Mouse (Mus musculus) lung, postnatal 25 days (tissue): Measurements from ENCODE around the gene Prss40.
A peak's percentile ranks its signal among the peaks of the same experiment; 100 is the strongest.

Experiments used
- DNase-seq: peaks from one replicate; pipeline ENCODE4 v3.0.0; 2022; ENCODE audit warnings: low spot score

The Prss40 gene

DNA sequence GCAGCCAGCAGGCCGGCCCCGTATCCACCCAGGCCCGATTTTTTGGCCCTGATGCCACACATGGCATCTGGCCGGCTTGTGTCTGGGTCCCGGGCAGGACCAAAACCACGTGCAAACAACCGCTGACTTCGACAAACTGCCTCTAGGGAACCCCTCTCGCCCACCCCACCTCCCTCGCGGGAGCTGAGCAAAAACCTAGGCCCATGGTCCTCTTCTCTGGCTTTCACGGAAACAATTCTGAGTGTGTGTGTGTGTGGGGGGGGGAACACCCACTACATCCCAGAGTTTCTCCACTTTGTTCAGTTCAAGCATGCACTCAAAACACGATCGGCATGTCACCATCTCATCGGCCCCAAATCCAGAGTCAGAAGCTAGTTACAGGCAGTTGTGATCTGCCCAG, at the start of gene Prss40:
Prss40 (minus strand) TSS at position 101 of the 400 bp plus-strand sequence.
- DNase-seq: no peak

- peak; percentile 39 for DNase-seq
These were observed 41.6 kb upstream of the Prss40 start for GRCm38 (mm10) chr1:34602363-34602762.

- DNase-seq: no peak
These were observed 40.7 kb upstream of the Prss40 start for GRCm38 (mm10) chr1:34601323-34602047.

DNA sequence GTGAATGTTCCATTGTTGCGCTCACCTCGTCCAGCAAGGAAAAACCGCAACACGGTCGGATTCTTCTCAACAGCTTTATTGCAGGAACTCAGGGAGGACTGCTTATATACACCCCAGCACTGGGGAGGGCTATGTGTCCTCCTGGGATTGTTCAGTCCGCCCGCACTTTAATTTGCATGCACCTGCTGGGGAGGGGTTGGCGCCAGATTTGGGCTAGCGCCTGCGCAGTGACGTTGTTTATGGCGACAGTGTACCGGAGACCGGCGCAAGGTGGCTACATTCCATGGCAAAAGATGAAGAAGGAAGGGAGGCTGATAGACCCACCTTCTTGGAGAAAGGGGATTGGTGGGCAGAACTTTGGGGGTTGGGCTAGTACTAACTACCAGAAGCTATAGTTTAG, 39.3 kb upstream of the Prss40 start:
- no peak for DNase-seq

DNA sequence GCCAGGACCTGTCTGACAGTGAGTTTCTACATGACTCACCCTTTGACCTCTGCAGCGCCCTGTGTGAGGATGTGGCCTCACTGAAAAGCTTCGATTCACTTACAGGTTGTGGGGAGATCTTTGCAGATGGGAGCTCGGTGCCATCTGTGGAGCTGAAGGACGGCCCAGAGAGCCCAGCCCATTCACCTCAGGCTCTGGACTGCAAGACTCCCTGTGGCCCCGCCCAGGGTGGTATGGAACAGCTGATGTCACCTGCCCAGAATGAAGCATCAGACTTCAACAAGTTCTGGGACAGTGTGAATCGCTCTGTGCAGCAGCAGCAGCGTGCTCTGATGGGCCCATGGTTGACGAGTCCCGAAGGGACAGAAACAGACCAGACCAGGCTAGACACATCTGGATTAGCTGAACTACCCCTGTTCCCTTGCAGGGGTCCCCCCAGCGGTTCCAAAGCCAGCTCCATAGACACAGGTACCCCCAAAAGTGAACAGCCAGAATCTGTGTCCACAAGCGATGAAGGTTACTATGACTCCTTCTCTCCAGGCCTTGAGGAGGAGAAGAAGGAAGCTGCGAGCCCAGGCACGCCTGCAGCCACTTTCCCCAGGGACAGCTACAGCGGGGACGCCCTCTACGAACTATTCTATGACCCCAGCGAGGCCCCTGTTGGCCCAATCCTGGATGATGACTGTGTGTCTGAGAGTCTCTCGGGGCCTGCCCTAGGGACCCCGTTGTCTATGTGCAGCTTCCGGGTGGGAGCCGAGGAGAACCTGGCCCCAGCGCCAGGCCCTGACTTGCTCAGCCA, 26.8 kb upstream of the Prss40 start:
- DNase-seq: no peak

DNA sequence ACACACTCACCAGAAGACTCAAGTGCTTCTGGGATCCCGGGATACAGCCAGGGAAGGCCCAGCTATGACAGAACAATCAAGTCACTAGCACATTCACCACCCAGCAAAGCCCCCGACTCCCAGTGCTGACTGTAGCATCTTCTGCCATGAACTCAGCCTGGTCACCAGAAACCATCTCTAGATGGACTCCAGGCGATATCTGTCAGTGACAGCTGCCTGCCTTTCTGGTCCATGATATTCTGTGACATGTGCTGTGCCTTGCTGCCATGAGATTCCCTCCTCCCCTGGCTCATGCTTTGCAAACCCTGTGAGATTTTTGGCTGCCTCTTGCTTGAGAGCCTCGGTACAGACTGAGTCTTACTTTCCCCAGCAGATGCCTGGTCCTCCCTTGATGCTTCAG, 24.0 kb upstream of the Prss40 start:
- no peak for DNase-seq

DNA sequence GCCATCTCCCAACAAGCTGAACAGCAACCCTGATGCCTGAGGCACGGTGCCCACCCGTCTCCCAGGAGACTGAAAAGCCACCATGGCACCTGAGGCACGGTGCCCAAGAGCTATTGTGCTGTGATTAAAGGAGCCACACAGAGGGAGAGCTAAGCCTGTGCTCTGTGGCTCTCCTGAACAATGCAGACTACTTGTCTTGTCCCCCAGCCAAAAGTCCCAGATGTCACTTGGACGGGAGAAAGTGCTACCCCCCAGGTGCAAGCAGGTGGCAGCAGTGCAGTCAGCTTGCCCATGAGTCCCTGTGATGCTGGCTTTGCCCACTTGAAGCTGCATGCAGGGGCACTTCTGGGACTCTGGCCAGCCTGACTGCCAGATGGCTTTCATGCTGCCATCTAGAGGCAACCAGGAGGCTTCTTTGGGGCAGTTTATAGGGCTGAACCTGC, 23.1 kb upstream of the Prss40 start:
- DNase-seq: no peak

DNA sequence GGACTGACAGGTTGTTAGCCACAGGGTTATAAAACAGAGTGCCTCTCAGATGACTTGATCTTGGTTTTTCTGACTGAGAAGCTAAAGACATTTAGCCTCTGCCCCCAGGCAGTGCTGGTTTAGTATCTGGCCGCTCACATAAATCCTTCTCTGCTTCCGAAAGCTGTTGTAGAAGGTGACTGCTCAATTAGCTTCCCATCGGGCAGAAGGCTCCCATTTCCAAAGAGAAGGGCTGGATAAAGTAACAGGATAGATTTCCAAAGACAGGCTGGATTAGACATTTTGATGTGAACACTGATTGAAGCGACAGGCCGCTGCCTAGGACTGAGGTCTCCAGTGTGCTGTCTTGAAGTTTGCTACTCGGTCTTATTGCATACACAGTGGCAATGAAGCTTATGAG, 21.5 kb upstream of the Prss40 start:
- no peak for DNase-seq

DNA sequence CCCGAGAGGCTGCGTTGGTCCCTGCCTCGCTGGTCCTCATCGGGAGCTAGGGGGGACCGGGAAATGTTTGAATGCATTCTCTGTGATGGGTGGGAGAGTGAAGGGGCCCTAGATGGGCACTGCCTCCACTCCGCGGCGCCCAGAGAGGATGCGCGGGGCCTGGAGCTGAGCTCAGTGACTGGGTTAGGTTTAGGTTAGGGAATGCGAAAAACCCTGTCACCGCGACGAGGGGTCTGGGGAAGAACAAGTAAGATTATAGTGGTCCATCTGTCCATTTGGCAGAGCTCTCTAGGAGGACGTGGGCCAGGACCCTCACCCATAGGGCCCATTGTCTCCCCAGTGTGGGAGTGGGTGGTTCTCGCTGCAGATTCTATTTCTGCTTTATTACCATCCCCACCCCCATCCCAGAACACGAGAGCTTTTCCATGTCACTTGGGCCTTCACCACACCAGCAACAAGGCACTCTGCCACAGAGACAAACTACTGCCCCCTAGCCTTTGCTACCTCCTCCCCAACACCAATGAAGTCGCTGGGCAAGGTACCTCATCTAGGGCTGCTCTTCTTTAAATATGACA, 19.1 kb upstream of the Prss40 start:
- DNase-seq: no peak

DNA sequence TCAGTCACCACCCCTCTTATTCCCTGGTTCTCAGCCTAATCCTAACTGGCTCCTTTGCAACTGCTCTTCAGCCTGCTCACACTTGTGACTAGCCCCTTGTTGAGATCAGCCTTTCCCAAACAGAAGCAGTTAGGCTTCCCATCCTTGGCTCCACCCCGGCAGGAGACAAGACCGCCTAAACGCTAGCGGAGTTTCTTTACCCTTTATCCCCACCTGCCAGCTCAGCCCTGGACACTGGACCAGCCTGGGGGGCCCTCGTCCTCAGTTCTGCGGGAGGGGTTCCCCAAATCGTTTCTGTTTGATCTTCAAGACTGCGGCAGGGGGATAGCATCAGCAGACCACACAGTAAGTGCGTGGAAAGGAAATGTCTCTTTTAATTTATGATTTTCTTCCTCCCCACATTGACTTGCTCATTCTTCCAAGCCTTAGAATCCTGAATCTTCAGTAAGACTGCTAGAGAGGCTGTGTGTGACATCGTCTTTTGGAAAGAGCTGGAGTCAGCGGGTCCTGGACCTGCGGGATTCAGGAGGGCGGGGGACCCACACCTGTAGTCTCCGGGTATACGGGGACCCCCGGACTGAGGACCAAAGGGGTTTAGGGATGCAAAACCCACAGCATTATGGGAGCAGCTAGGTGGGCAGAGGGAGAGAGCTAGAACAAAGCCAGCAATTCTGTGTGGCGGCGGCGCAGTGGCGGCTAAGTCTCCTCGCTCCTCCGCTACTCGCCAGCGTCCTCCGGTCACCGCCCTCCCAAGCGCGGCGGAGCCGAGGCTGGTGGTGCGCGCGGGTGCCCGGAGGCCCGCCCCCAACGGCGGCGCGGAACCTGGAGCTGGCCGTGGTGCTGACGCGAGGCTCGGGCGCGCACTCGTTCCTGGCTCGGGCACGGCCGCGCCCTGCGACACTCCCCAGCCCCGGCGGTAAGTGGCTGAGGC, 18.4 kb upstream of the Prss40 start, which contains the start of gene Amer3:
Amer3 (plus strand) TSS at position 807 of the 931 bp plus-strand sequence.
- DNase-seq: peak; percentile 18

DNA sequence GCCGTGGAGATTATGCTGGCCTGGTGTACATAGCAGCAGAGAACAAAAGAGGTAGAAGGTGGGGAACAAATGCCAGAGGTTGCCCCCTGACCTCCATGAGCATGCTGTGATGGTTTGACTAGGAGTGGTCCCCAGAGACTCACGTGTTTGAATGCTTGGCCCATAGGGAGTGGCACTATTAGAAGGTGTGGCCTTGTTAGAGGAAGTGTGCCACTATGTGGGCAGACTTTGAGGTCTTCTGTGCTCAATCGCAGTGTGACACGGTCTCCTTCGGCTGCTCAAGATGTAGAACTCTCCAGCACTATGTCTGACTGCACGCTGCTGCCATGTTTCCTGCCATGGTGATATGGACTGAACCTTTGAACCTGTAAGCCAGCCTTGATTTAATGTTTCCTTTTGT, 12.5 kb upstream of the Prss40 start:
- DNase-seq: no peak

GRCm38 (mm10) chr1:34571431-34571830, 10.7 kb upstream of the Prss40 start:
- no peak for DNase-seq

GRCm38 (mm10) chr1:34569876-34570275, 9.1 kb upstream of the Prss40 start:
- DNase-seq: no peak

DNA sequence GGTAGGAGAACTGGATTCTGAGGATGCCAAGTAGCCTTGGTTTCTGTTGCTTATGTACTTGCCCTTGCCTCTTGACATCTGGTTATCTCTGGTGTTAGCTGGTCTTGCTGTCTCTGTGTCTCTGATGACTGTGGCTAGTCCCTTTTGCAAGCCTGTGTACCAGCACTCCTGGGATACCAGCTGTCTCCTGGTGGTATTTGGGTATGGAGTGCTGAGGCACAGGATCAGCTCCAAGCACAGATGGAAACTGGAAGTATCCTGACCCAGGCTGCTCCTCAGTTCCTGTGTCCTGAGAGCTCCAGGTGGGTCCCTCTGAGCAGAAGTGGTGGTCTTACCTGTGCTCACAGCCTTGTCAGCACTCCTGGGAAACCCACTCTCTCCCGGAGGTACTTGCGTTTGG, 7.4 kb upstream of the Prss40 start:
- no peak for DNase-seq

- DNase-seq: no peak
These were observed 3.8 kb upstream of the Prss40 start for GRCm38 (mm10) chr1:34564383-34565045.

GRCm38 (mm10) chr1:34554275-34554674, 6.5 kb downstream of the Prss40 start:
- DNase-seq: no peak

GRCm38 (mm10) chr1:34553690-34554089, 7.1 kb downstream of the Prss40 start:
- no peak for DNase-seq

GRCm38 (mm10) chr1:34547074-34547473, 13.7 kb downstream of the Prss40 start:
- no peak for DNase-seq

GRCm38 (mm10) chr1:34536767-34537485, 23.8 kb downstream of the Prss40 start:
- peak; percentile 49 for DNase-seq

DNA sequence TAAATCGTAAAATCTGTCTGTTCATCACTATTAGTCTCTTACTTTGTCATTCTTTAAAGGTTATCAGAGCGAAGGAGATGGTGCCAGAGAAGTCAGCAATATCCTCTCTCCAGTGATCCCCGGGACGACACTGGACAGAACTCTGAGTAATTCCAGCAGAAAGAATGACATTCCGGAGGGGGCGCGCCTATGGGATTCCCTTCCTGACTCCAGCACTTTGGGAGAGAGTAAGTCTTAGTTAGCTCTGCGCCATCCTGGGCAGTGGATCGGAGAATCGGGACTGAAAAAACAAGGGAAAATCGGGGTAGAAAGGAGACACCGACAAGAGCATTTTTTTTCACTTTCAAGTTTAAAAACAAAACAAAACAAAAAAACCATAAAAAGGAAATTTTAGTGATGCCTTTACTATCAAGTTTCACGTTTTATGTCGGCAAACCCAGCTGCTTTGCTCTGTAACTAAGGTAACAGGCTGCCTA, 24.4 kb downstream of the Prss40 start:
- DNase-seq: no peak
